Mouse (Mus musculus): ENCODE results near the gene Cherp. TPM values are rescaled to one million over a fixed set of nuclear protein-coding genes. Genes with fewer than 3 reads are reported as not detected.
A peak's percentile ranks its signal among the peaks of the same experiment; 100 is the strongest.

Gene Cherp
- polyA plus RNA-seq, 1 experiment from 2014 or later, result 45.6 TPM

- H3K4me2 ChIP-seq (ENCODE audit: low read depth, low read length), result no peak overlapping the region
- 81% methylated on average over 3 of the region's 3 CpGs for WGBS
- H3K27me3 ChIP-seq (ENCODE audit: control insufficient read depth, insufficient read depth, low read length), result no peaks in the 10 kb centered on the region
- no peak overlapping the region for H3K9ac ChIP-seq (ENCODE audit: low read length)
- H3K9me3 ChIP-seq (replicated peaks; ENCODE audit: control insufficient read depth, low read length), result peaks cover 5% of the 10 kb centered on the region; the same call in 1 of the 2 replicates
- H3K4me1 ChIP-seq (ENCODE audit: control insufficient read depth, insufficient read depth, low read length), result no peaks in the 10 kb centered on the region
- no peak overlapping the region for H3K27ac ChIP-seq (ENCODE audit: low read length)
- no peak overlapping the region for H3K4me3 ChIP-seq (ENCODE audit: low read length)
- no peak for ATAC-seq (replicated peaks; ENCODE audit: extremely low read depth, insufficient read depth, low FRiP score)
- peaks cover 55% of the 10 kb centered on the region for H3K36me3 ChIP-seq (ENCODE audit: control insufficient read depth, insufficient read depth)
Measured at GRCm38 (mm10) chr8:72457806-72458205, 17.2 kb downstream of the Cherp start.

- Histone ChIP-seq H3K4me1 (ENCODE audit: control insufficient read depth, insufficient read depth, low read length) (no peaks in the 10 kb centered on the region), H3K27ac (ENCODE audit: low read length) (no peak overlapping the region), H3K9ac (ENCODE audit: low read length) (no peak overlapping the region), H3K9me3 (replicated peaks; ENCODE audit: control insufficient read depth, low read length) (peaks cover 5% of the 10 kb centered on the region; the same call in 1 of the 2 replicates), H3K27me3 (ENCODE audit: control insufficient read depth, insufficient read depth, low read length) (no peaks in the 10 kb centered on the region), H3K4me3 (ENCODE audit: low read length) (no peak overlapping the region), H3K4me2 (ENCODE audit: low read depth, low read length) (no peak overlapping the region), H3K36me3 (ENCODE audit: control insufficient read depth, insufficient read depth) (peaks cover 39% of the 10 kb centered on the region)
- ATAC-seq (replicated peaks; ENCODE audit: extremely low read depth, insufficient read depth, low FRiP score), result no peak
- 58% methylated on average over 4 of the region's 4 CpGs for WGBS
Measured at GRCm38 (mm10) chr8:72455317-72455716, 19.7 kb downstream of the Cherp start.

GRCm38 (mm10) chr8:72453904-72454303 lies 21.1 kb downstream of the Cherp start:
- peaks cover 34% of the 10 kb centered on the region for H3K36me3 ChIP-seq (ENCODE audit: control insufficient read depth, insufficient read depth)
- ATAC-seq (replicated peaks; ENCODE audit: extremely low read depth, insufficient read depth, low FRiP score), result no peak
- H3K4me2 ChIP-seq (ENCODE audit: low read depth, low read length), result no peak overlapping the region
- H3K27me3 ChIP-seq (ENCODE audit: control insufficient read depth, insufficient read depth, low read length), result no peaks in the 10 kb centered on the region
- H3K4me3 ChIP-seq (ENCODE audit: low read length), result no peak overlapping the region
- no peak overlapping the region for H3K27ac ChIP-seq (ENCODE audit: low read length)
- no peak overlapping the region for H3K9ac ChIP-seq (ENCODE audit: low read length)
- 96% methylated on average over 2 of the region's 2 CpGs for WGBS
- no peaks in the 10 kb centered on the region for H3K4me1 ChIP-seq (ENCODE audit: control insufficient read depth, insufficient read depth, low read length)
- peaks cover 5% of the 10 kb centered on the region; the same call in 1 of the 2 replicates for H3K9me3 ChIP-seq (replicated peaks; ENCODE audit: control insufficient read depth, low read length)

- H3K4me1 ChIP-seq (ENCODE audit: control insufficient read depth, insufficient read depth, low read length), result no peaks in the 10 kb centered on the region
- H3K4me2 ChIP-seq (ENCODE audit: low read depth, low read length), result no peak overlapping the region
- ATAC-seq (replicated peaks; ENCODE audit: extremely low read depth, insufficient read depth, low FRiP score), result no peak
- H3K9me3 ChIP-seq (replicated peaks; ENCODE audit: control insufficient read depth, low read length), result peaks cover 5% of the 10 kb centered on the region; the same call in 1 of the 2 replicates
- no peaks in the 10 kb centered on the region for H3K27me3 ChIP-seq (ENCODE audit: control insufficient read depth, insufficient read depth, low read length)
- WGBS, result 64% methylated on average over 8 of the region's 8 CpGs
- no peak overlapping the region for H3K27ac ChIP-seq (ENCODE audit: low read length)
- H3K36me3 ChIP-seq (ENCODE audit: control insufficient read depth, insufficient read depth), result peaks cover 30% of the 10 kb centered on the region
- H3K9ac ChIP-seq (ENCODE audit: low read length), result no peak overlapping the region
- no peak overlapping the region for H3K4me3 ChIP-seq (ENCODE audit: low read length)
Measured at GRCm38 (mm10) chr8:72451516-72451915, 23.5 kb downstream of the Cherp start.

GRCm38 (mm10) chr8:72445071-72445470 lies 30.0 kb downstream of the Cherp start:
- no peak overlapping the region for H3K4me3 ChIP-seq (ENCODE audit: low read length)
- no peaks in the 10 kb centered on the region for H3K27me3 ChIP-seq (ENCODE audit: control insufficient read depth, insufficient read depth, low read length)
- no peak for ATAC-seq (replicated peaks; ENCODE audit: extremely low read depth, insufficient read depth, low FRiP score)
- WGBS, result 88% methylated on average over 6 of the region's 6 CpGs
- no peak overlapping the region for H3K9ac ChIP-seq (ENCODE audit: low read length)
- no peak overlapping the region for H3K27ac ChIP-seq (ENCODE audit: low read length)
- H3K4me1 ChIP-seq (ENCODE audit: control insufficient read depth, insufficient read depth, low read length), result no peaks in the 10 kb centered on the region
- no peak overlapping the region for H3K4me2 ChIP-seq (ENCODE audit: low read depth, low read length)
- H3K9me3 ChIP-seq (replicated peaks; ENCODE audit: control insufficient read depth, low read length), result no peaks in the 10 kb centered on the region
- H3K36me3 ChIP-seq (ENCODE audit: control insufficient read depth, insufficient read depth), result peaks cover 6% of the 10 kb centered on the region; the same call in 1 of the 2 replicates

GRCm38 (mm10) chr8:72443994-72444350 lies 31.1 kb downstream of the Cherp start:
- Histone ChIP-seq H3K27ac (ENCODE audit: low read length) (0 out of 2 replicates have a peak overlapping the region, but pooled peaks have one; percentile 66), H3K9me3 (replicated peaks; ENCODE audit: control insufficient read depth, low read length) (no peaks in the 10 kb centered on the region), H3K9ac (ENCODE audit: low read length) (peak overlapping the region; percentile 85), H3K4me1 (ENCODE audit: control insufficient read depth, insufficient read depth, low read length) (no peaks in the 10 kb centered on the region), H3K4me2 (ENCODE audit: low read depth, low read length) (peak overlapping the region; percentile 74), H3K27me3 (ENCODE audit: control insufficient read depth, insufficient read depth, low read length) (no peaks in the 10 kb centered on the region), H3K4me3 (ENCODE audit: low read length) (peak overlapping the region; percentile 60), H3K36me3 (ENCODE audit: control insufficient read depth, insufficient read depth) (no peaks in the 10 kb centered on the region)
- WGBS, result 33% methylated on average over 6 of the region's 6 CpGs
- ATAC-seq (replicated peaks; ENCODE audit: extremely low read depth, insufficient read depth, low FRiP score), result peak; percentile 35

- H3K27me3 ChIP-seq (ENCODE audit: control insufficient read depth, insufficient read depth, low read length), result no peaks in the 10 kb centered on the region
- 5% methylated on average over 34 of the region's 34 CpGs for WGBS
- H3K9ac ChIP-seq (ENCODE audit: low read length), result peak within 1 kb of the TSS; percentile 85
- H3K27ac ChIP-seq (ENCODE audit: low read length), result 0 out of 2 replicates have a peak within 1 kb of the TSS, but pooled peaks have one; percentile 66
- H3K4me3 ChIP-seq (ENCODE audit: low read length), result peak within 1 kb of the TSS; percentile 60
- ATAC-seq (replicated peaks; ENCODE audit: extremely low read depth, insufficient read depth, low FRiP score), result peak; percentile 99
- no peaks in the 10 kb centered on the region for H3K4me1 ChIP-seq (ENCODE audit: control insufficient read depth, insufficient read depth, low read length)
- peak within 1 kb of the TSS; percentile 74 for H3K4me2 ChIP-seq (ENCODE audit: low read depth, low read length)
- H3K9me3 ChIP-seq (replicated peaks; ENCODE audit: control insufficient read depth, low read length), result no peaks in the 10 kb centered on the region
- H3K36me3 ChIP-seq (ENCODE audit: control insufficient read depth, insufficient read depth), result no peaks in the 10 kb centered on the region
Measured at GRCm38 (mm10) chr8:72443338-72443993, 31.6 kb downstream of the Cherp start, which contains the start of the genes Calr3 and 1700030K09Rik. Gene Calr3, minus strand, starts transcription at chr8:72443870. Gene 1700030K09Rik, plus strand, starts transcription at chr8:72443880.

- H3K4me2 ChIP-seq (ENCODE audit: low read depth, low read length), result no peak overlapping the region
- WGBS, result 71% methylated on average over 8 of the region's 8 CpGs
- ATAC-seq (replicated peaks; ENCODE audit: extremely low read depth, insufficient read depth, low FRiP score), result no peak
Measured at GRCm38 (mm10) chr8:72438248-72439015, 36.6 kb downstream of the Cherp start.

GRCm38 (mm10) chr8:72434952-72435351 lies 40.1 kb downstream of the Cherp start:
- WGBS, result 2% methylated on average over 2 of the region's 2 CpGs
- H3K36me3 ChIP-seq (ENCODE audit: control insufficient read depth, insufficient read depth), result no peaks in the 10 kb centered on the region
- H3K9ac ChIP-seq (ENCODE audit: low read length), result no peak overlapping the region
- no peaks in the 10 kb centered on the region for H3K9me3 ChIP-seq (replicated peaks; ENCODE audit: control insufficient read depth, low read length)
- peak; percentile 85 for ATAC-seq (replicated peaks; ENCODE audit: extremely low read depth, insufficient read depth, low FRiP score)
- H3K4me3 ChIP-seq (ENCODE audit: low read length), result no peak overlapping the region
- H3K4me2 ChIP-seq (ENCODE audit: low read depth, low read length), result no peak overlapping the region
- peaks cover 6% of the 10 kb centered on the region for H3K4me1 ChIP-seq (ENCODE audit: control insufficient read depth, insufficient read depth, low read length)
- H3K27me3 ChIP-seq (ENCODE audit: control insufficient read depth, insufficient read depth, low read length), result no peaks in the 10 kb centered on the region
- peak overlapping the region; percentile 72 for H3K27ac ChIP-seq (ENCODE audit: low read length)

More at GRCm38 (mm10) chr8:72438248-72439015, 36.6 kb downstream of the Cherp start:
- Histone ChIP-seq H3K4me1 (ENCODE audit: control insufficient read depth, insufficient read depth, low read length) (peaks cover 6% of the 10 kb centered on the region), H3K4me3 (ENCODE audit: low read length) (no peak overlapping the region), H3K36me3 (ENCODE audit: control insufficient read depth, insufficient read depth) (no peaks in the 10 kb centered on the region), H3K9me3 (replicated peaks; ENCODE audit: control insufficient read depth, low read length) (no peaks in the 10 kb centered on the region), H3K27ac (ENCODE audit: low read length) (no peak overlapping the region), H3K27me3 (ENCODE audit: control insufficient read depth, insufficient read depth, low read length) (no peaks in the 10 kb centered on the region), H3K9ac (ENCODE audit: low read length) (no peak overlapping the region)

Data from heart, embryonic 16.5 days (tissue).